10 mouse cellular contexts compared by ENCODE assay signal in the genomic region with DNA sequence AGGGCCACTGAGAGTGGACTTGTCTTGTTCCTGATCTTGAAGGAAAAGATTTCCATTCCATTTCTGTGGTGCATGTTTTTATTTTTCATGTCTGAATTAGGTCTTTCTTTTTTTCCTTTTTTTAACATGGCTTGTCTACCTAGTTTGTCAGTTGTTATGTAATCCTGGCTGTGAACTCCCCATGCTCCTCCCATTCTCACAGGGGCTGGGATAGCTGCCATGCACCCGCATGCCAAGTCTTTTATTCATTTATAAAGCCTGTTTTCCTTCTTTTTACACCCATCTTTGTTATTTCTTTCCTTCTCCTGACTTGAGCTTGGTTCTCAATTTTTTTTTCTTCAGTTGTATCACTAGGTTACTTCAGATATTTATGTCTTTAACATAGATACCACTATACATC.
DNase-seq lines count a peak whose midpoint lies in the region; ATAC-seq and TF ChIP-seq lines count a peak whose summit lies in the region.
"Had no signal": no experiment of that assay in that cellular context is flagged by ENCODE, and none has a peak within 500 bp of the region (broad histone marks: within the 10 kb centered on the region; RNA-seq: fewer than 3 reads in every experiment).

No protein-coding gene starts in this region.

- H3K27ac ChIP-seq in kidney, adult 2 months (ENCODE audit: insufficient read depth, low read depth, low read length) = no peak overlapping the region
- no peak overlapping the region for H3K27ac ChIP-seq in kidney, embryonic 14.5 days (ENCODE audit: low read depth, low read length)
- H3K27ac ChIP-seq: hindbrain, embryonic 14.5 days had no signal

- no peaks in the 10 kb centered on the region for H3K27me3 ChIP-seq in kidney, adult 2 months (replicated peaks; ENCODE audit: control insufficient read depth, insufficient read depth, low read length)
- no peaks in the 10 kb centered on the region for H3K27me3 ChIP-seq in kidney, embryonic 14.5 days (ENCODE audit: control insufficient read depth, insufficient read depth, low read length)

- no peak for ATAC-seq in kidney, embryonic 14.5 days (ENCODE audit: low FRiP score, low TSS enrichment)

- 16% methylated on average over 1 of the region's 1 CpGs for WGBS in kidney, adult 2 months
- WGBS in kidney, embryonic 14.5 days = 82% methylated on average over 1 of the region's 1 CpGs

- H3K9me3 ChIP-seq in kidney, embryonic 14.5 days (ENCODE audit: control insufficient read depth, low read length) = no peaks in the 10 kb centered on the region

- no peak for TF ChIP-seq POLR2A in kidney, adult 2 months (IDR thresholded peaks at IDR 0.05; ENCODE audit: low read depth, low read length)

- TF ChIP-seq CTCF in kidney, adult 2 months (conservative IDR thresholded peaks at IDR 0.05; ENCODE audit: insufficient read depth, insufficient read length, low read depth, low read length) = no peak

- no peaks in the 10 kb centered on the region for H3K36me3 ChIP-seq in kidney, adult 2 months (ENCODE audit: control insufficient read depth, insufficient read depth, low read length)
- H3K36me3 ChIP-seq in kidney, embryonic 14.5 days (ENCODE audit: control insufficient read depth, insufficient read depth, low read length) = no peaks in the 10 kb centered on the region

- peaks cover 5% of the 10 kb centered on the region for H3K4me1 ChIP-seq in kidney, adult 2 months (ENCODE audit: control insufficient read depth, insufficient read depth, low read length)
- H3K4me1 ChIP-seq in kidney, embryonic 14.5 days (ENCODE audit: control insufficient read depth, insufficient read depth, low read length) = no peaks in the 10 kb centered on the region

- H3K4me2 ChIP-seq in kidney, embryonic 14.5 days (replicated peaks; ENCODE audit: low read depth, low read length) = no peak overlapping the region
- H3K4me2 ChIP-seq: hindbrain, embryonic 14.5 days had no signal

- DNase-seq in cerebellum, adult 9-11 months = peak; percentile 17
- no peak for DNase-seq in cerebellum, postnatal 4 days (ENCODE audit: low spot score in 2 of 2)
- DNase-seq in kidney, adult 2 months = peak; percentile 81
- peak; percentile 79 for DNase-seq in adipocyte (ENCODE audit: low spot score)
- peak; percentile 54 to 69 for DNase-seq in kidney, postnatal 36 days
- no peak for DNase-seq in thymus, postnatal 14 days
- no peak for DNase-seq in natural killer cell, adult 2 months (ENCODE audit: low spot score in 2 of 2)
- DNase-seq: thymus, adult 18-20 months had no signal

- H3K9ac ChIP-seq in kidney, embryonic 14.5 days (ENCODE audit: low read depth, low read length) = no peak overlapping the region
- H3K9ac ChIP-seq: hindbrain, embryonic 14.5 days had no signal

- no peak overlapping the region for H3K4me3 ChIP-seq in kidney, adult 2 months (ENCODE audit: insufficient read depth, low read depth, low read length)
- no peak overlapping the region for H3K4me3 ChIP-seq in kidney, embryonic 14.5 days (ENCODE audit: low read length)

Comparison
In these comparisons a context has a peak if more than half of its experiments do, and no peak if none do; other contexts are left out.
1. DNase-seq: peak in cerebellum, adult 9-11 months (single experiment), kidney, adult 2 months (single experiment), adipocyte (single experiment) and kidney, postnatal 36 days (2 of 2); none in cerebellum, postnatal 4 days (0 of 2), thymus, postnatal 14 days (single experiment) and natural killer cell, adult 2 months (0 of 2).